ENCODE assay signal across 8 mouse cellular contexts in the genomic region with DNA sequence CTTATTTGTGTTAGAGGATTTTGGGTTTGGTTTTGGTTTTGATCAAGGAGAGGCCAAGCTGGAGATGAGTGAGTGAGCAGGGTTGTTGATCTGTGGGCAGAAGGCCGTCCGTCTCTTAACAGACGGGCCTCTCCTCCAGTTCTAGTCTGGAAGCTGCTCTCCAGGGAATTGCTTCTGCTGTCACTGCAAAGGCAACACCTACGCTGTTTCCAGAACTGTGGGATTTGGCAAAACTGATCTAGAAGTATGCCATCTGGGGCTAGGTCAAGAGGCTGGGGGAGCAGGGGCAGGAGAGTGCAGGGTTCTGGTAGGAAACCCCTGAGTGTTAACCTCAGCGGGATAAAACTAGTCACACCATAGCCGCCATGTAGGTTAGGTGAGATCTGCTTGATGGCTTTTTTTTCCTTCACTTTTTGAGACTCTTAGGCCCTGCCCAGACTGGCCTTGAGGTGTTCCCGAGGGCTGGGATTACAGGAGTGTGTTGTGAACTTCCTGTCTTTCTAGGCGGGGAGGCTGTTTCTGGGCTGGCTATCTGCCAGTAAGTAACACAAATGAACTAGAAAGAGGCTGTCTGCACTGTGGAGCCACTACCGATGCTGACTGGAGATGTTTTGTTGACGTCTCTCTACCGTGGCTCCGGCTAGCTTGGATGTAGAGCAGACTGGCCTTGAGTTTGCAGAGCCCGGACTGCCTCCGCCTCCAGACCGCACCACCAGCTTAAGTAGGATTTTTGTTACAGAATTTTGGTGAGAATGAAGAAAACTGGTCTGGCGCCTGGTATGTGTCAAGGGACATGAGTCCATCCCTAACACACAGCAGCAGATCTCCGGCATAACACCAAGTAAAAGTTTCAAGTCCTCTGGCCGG. TPM values are rescaled to one million over a fixed set of nuclear protein-coding genes. Genes with fewer than 3 reads are reported as not detected.
A peak's percentile ranks its signal among the peaks of the same experiment; 100 is the strongest.
DNase-seq lines count a peak whose midpoint lies in the region; ATAC-seq and TF ChIP-seq lines count a peak whose summit lies in the region.

Gene Atp6v1g2 (plus strand): TSS at position 547 of the 867 bp plus-strand sequence.

- no peak for ATAC-seq in embryonic facial prominence, embryonic 13.5 days (ENCODE audit: insufficient number of reproducible peaks, insufficient read depth, low FRiP score, low TSS enrichment, low read depth)

- 41% methylated on average over 18 of the region's 18 CpGs for WGBS in kidney, adult 2 months
- 71% methylated on average over 18 of the region's 18 CpGs for WGBS in embryonic facial prominence, embryonic 13.5 days
- WGBS in midbrain, embryonic 10.5 days: 89% methylated on average over 18 of the region's 18 CpGs

- H3K4me3 ChIP-seq in kidney, adult 2 months (ENCODE audit: insufficient read depth, low read depth, low read length): no peak within 1 kb of the TSS
- H3K4me3 ChIP-seq in E14TG2a.4 (replicated peaks; ENCODE audit: low read length): peak within 1 kb of the TSS; percentile 85
- H3K4me3 ChIP-seq in embryonic facial prominence, embryonic 13.5 days: peak within 1 kb of the TSS; percentile 66
- H3K4me3 ChIP-seq in midbrain, embryonic 10.5 days: peak within 1 kb of the TSS; percentile 78

- no peak for TF ChIP-seq CTCF in kidney, adult 2 months (conservative IDR thresholded peaks at IDR 0.05; ENCODE audit: insufficient read depth, insufficient read length, low read depth, low read length)
- TF ChIP-seq CTCF in E14TG2a.4 (conservative IDR thresholded peaks at IDR 0.05; ENCODE audit: low read length): no peak

- H3K4me1 ChIP-seq in kidney, adult 2 months (ENCODE audit: control insufficient read depth, insufficient read depth, low read length): peaks cover 4% of the 10 kb centered on the region; the same call in 1 of the 2 replicates
- peaks cover 38% of the 10 kb centered on the region for H3K4me1 ChIP-seq in E14TG2a.4 (replicated peaks; ENCODE audit: low read depth, low read length)
- peaks cover 34% of the 10 kb centered on the region for H3K4me1 ChIP-seq in embryonic facial prominence, embryonic 13.5 days
- peaks cover 33% of the 10 kb centered on the region for H3K4me1 ChIP-seq in midbrain, embryonic 10.5 days

- peak within 1 kb of the TSS; percentile 47 for H3K27ac ChIP-seq in kidney, adult 2 months (ENCODE audit: insufficient read depth, low read depth, low read length)
- peak within 1 kb of the TSS; percentile 97 for H3K27ac ChIP-seq in embryonic facial prominence, embryonic 13.5 days
- H3K27ac ChIP-seq in midbrain, embryonic 10.5 days (replicated peaks): peak within 1 kb of the TSS; percentile 96

- DNase-seq in kidney, adult 2 months: peak; percentile 59
- DNase-seq in kidney, adult 18-20 months: no peak
- peak; percentile 46 for DNase-seq in kidney, postnatal 36 days
- DNase-seq in midbrain, embryonic 10.5 days (ENCODE audit: low spot score): no peak
- no peak for DNase-seq in urinary bladder, postnatal 14 days (ENCODE audit: low spot score)
- no peak for DNase-seq in spleen, postnatal 14 days (ENCODE audit: low spot score in 2 of 2)

- no peaks in the 10 kb centered on the region for H3K36me3 ChIP-seq in kidney, adult 2 months (ENCODE audit: control insufficient read depth, insufficient read depth, low read length)
- H3K36me3 ChIP-seq in E14TG2a.4 (ENCODE audit: insufficient read depth, low read length): peaks cover 50% of the 10 kb centered on the region
- H3K36me3 ChIP-seq in embryonic facial prominence, embryonic 13.5 days: peaks cover 45% of the 10 kb centered on the region
- peaks cover 46% of the 10 kb centered on the region for H3K36me3 ChIP-seq in midbrain, embryonic 10.5 days

- H3K27me3 ChIP-seq in kidney, adult 2 months (replicated peaks; ENCODE audit: control insufficient read depth, insufficient read depth, low read length): no peaks in the 10 kb centered on the region
- peaks cover 11% of the 10 kb centered on the region for H3K27me3 ChIP-seq in E14TG2a.4 (ENCODE audit: insufficient read depth, low read length)
- no peaks in the 10 kb centered on the region for H3K27me3 ChIP-seq in embryonic facial prominence, embryonic 13.5 days
- no peaks in the 10 kb centered on the region for H3K27me3 ChIP-seq in midbrain, embryonic 10.5 days (ENCODE audit: low read depth, poor library complexity, severe bottlenecking)

- no peaks in the 10 kb centered on the region for H3K9me3 ChIP-seq in E14TG2a.4 (ENCODE audit: low read length)
- H3K9me3 ChIP-seq in embryonic facial prominence, embryonic 13.5 days: no peaks in the 10 kb centered on the region
- no peaks in the 10 kb centered on the region for H3K9me3 ChIP-seq in midbrain, embryonic 10.5 days (replicated peaks)

- peak within 1 kb of the TSS; percentile 90 for H3K4me2 ChIP-seq in embryonic facial prominence, embryonic 13.5 days

- peak within 1 kb of the TSS; percentile 94; the same call in 1 of the 2 replicates for H3K9ac ChIP-seq in embryonic facial prominence, embryonic 13.5 days

- no peak for TF ChIP-seq POLR2A in kidney, adult 2 months (IDR thresholded peaks at IDR 0.05; ENCODE audit: low read depth, low read length)

RNA-seq across cellular contexts. Expression of gene Atp6v1g2, which starts in this region (rescaled TPM):
- polyA plus RNA-seq in kidney, adult 2 months (2012; rRNA removed): 6.6 and 6.7 TPM in 2 replicates
- 3.9 and 4.1 TPM in 2 replicates for polyA plus RNA-seq in embryonic facial prominence, embryonic 13.5 days (2015; fragmentation: Nextera tagmentation; extraction: Ambion mirVana)
- 9.7 and 11.8 TPM in 2 replicates for polyA plus RNA-seq in midbrain, embryonic 10.5 days (2016; fragmentation: Nextera tagmentation; extraction: Ambion mirVana)

Comparison
In these comparisons a context has a peak if more than half of its experiments do, and no peak if none do; other contexts are left out.
1. DNase-seq: peak in kidney, adult 2 months (single experiment) and kidney, postnatal 36 days (2 of 2); none in kidney, adult 18-20 months (single experiment), midbrain, embryonic 10.5 days (single experiment), urinary bladder, postnatal 14 days (single experiment) and spleen, postnatal 14 days (0 of 2).
2. H3K27ac ChIP-seq: peak in every context shown above with its lines; median percentile 97 in embryonic facial prominence, embryonic 13.5 days; 96 in midbrain, embryonic 10.5 days; 47 in kidney, adult 2 months.